Mouse (Mus musculus) brain, embryonic 14.5 days (tissue): ENCODE results near the gene AC140267.1.
A peak's percentile ranks its signal among the peaks of the same experiment; 100 is the strongest.

Experiments used
- CTCF ChIP-seq: fragments of 200-500 bp; IDR thresholded peaks from 2 replicates; pipeline ENCODE4 v1.5.1; 2012; ENCODE audit warnings: inconsistent platforms, mild to moderate bottlenecking, moderate library complexity, borderline replicate concordance; ENCODE audit not compliant: insufficient read depth, insufficient read length; ENCODE audit errors: extremely low read depth
- POLR2A ChIP-seq: fragments of 200-500 bp; IDR thresholded peaks from 2 replicates; pipeline ENCODE4 v1.6.1; 2012; ENCODE audit warnings: mild to moderate bottlenecking, inconsistent platforms, borderline replicate concordance; ENCODE audit not compliant: poor library complexity, insufficient read depth, insufficient read length, severe bottlenecking; ENCODE audit errors: extremely low read depth

DNA sequence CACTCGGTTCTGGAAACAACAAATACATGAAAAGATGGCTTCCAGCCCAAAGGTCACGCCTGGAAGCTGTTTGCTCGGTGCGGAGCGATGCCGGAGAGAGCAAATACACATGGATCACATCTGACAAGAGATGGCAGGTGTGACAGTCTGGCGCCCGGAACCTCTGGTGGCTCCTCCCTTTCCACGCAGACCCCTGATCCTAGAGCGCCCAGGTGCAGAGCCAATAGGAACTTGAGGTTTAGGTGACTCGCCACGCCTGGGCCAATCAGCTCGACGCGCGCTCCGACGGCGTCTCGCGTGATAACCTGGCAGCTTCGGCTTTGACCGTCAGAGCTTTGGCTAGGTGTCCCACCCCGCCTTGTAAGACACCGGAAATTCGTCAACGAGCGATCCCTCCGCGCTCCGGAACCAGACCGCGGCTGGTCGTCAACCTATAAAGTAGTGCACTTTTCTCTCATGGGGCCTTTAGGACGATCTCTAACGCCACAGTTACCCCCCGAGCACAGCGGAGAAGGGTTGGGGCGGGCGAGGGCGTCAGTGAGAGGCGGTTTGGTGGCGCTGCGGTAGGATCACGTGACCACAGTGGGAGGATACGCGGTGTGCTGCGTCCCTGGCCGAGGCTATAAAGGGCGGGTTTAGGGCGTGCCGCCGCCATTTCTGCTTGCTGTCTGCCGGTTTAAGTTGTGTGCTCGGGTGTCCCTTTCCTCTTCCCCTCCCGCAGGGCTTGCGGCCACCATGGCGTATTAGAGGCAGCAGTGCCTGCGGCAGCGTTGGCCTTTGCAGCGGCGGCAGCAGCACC, 19.4 kb downstream of the AC140267.1 start, which contains the start of gene Atf4:
- no peak for TF ChIP-seq CTCF
- peak; percentile 97 for TF ChIP-seq POLR2A
